Mouse (Mus musculus): ENCODE data around the gene Zfp94. TPM values are rescaled to one million over a fixed set of nuclear protein-coding genes. Genes with fewer than 3 reads are reported as not detected.
"Not testable (repeated sequence)": the region's sequence is repeated elsewhere in the genome, so short reads cannot be mapped to it uniquely, and the experiment has no call there.

Zfp94 gene
- total RNA-seq, 2 experiments from 2014 or later = 12.2 to 14.1 TPM

GRCm38 (mm10) chr7:24280031-24280857, 36.2 kb downstream of the Zfp94 start:
- DNase-seq (ENCODE audit: low spot score in 2 of 2) = no peak

DNA sequence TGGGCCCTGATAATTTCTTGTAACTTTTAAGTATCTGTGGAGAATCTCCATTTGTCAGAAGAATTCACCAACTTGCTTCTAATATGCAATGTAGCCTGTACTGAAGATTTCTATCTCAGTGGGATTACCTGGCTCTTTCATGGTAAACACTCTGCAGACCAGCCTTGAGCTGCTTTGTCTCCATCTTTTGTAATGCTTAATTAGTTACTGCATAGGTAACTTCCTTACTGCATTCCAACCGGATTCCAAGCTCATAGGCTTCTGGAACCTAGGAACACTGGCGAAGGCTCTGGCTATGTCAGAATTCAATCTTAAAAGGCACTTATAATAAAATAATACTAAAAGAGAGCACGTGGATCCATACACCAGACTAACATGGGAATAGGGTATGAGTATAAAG, 37.7 kb downstream of the Zfp94 start:
- not testable (repeated sequence) for DNase-seq (ENCODE audit: low spot score in 2 of 2)

GRCm38 (mm10) chr7:24274456-24274855, 42.0 kb downstream of the Zfp94 start:
- no peak for DNase-seq (ENCODE audit: low spot score in 2 of 2)

DNA sequence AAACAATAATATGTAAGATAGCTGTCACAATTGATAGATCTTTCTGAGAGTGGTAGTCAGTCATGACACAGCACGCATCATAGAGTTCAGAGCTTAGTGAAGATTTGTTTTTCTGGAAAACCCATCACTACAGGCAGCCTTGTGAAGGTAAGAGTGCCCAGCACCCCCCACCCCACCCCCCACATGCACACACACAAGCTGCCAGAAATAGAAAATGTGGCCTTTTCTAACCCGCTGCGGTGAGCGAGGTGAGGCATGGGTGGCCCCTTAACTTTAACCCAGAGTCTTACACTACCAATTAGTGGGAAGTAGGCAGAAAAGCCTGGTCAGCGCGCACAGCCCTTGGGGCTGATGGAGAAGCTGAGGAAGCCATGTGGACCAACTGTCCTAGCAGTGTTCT, 45.3 kb downstream of the Zfp94 start:
- DNase-seq (ENCODE audit: low spot score in 2 of 2) = no peak

DNA sequence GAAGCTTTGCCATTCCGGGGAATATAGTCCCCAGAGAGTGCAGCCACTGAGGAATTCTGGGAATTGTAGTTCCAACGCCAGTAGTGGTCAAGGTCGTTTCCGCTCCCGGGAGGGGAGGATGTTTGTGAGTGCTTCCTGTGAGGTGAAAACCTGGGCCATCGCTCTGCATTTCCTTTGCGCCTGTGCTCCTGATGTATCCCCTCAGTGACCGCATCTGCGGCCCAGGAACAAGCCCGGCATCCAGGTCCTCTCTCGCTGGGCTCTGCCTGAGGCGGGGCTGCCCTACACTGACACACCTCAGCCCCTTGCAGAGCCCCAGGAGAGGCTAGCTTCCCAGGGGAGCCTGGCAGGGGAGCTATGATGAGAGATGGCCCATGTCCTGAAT, 46.2 kb downstream of the Zfp94 start, which contains the start of gene Zfp93:
Zfp93 (plus strand) TSS at position 133 of the 385 bp plus-strand sequence.
- DNase-seq (ENCODE audit: low spot score in 2 of 2) = peak; percentile 75 to 84

DNA sequence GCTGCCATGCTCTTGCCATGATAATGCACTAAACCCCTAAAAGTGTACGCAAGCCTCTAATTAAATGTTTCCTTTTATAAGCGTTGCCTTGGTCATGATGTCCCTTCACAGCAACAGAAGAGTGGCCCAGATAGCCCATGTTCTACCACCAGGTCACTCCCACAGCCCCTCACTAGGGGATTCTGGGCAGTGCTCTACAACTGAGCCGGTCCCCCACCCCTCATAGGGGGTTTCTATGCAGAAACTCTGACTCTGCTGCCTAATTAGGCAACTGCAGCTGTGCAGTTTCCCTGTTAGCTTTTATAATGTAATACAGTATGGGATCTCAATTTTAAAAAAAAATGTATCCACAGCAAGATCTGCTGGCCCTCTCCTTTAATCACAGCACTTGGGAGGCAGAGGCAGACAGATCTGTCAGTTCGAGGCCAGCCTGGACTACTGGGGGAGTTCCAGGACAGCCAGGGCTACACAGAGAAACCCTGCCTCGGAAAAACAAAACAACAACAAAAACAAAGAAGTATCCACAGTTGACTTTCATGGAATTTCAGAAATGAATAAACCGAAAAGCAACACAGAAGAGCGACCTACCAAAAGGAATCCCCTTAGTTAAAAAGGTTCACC, 46.7 kb downstream of the Zfp94 start:
- DNase-seq (ENCODE audit: low spot score in 2 of 2) = no peak

DNA sequence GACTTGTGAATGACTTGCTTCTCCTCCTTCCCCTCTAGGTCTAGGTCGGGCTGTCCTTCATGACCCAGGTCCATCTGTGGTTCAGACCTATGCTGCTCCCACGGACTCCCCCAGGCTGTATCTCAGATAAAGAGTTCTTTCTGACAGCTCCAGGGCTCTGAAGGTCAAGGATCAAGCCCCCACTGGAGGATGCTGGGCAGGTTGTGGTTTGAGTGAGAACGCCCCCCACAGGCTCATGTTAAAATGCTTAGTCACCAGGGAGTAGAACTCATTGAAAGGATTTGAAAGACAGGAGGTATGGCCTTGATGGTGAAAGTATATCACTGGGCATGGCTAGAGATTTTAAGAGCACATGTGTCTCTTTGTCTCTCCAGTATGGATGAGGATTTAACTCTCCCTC, 47.2 kb downstream of the Zfp94 start:
- no peak for DNase-seq (ENCODE audit: low spot score in 2 of 2)

GRCm38 (mm10) chr7:24268176-24269155, 48.0 kb downstream of the Zfp94 start:
- no peak for DNase-seq (ENCODE audit: low spot score in 2 of 2)

DNA sequence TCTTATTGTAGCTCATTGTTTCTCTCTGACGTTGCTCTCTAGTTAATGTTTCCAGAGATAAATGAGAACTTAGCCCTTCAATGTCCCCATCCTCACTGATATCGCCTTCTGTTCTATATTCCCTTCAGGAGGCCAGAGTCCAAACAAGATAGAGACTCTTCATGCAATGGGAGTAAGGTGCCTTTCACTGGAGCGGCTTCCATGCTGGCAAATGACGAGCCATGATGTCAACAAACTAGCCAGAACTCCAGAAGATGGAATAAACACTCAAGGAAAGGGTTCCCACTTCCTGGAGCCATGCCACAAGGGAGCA, 56.5 kb downstream of the Zfp94 start:
- DNase-seq (ENCODE audit: low spot score in 2 of 2) = no peak

DNA sequence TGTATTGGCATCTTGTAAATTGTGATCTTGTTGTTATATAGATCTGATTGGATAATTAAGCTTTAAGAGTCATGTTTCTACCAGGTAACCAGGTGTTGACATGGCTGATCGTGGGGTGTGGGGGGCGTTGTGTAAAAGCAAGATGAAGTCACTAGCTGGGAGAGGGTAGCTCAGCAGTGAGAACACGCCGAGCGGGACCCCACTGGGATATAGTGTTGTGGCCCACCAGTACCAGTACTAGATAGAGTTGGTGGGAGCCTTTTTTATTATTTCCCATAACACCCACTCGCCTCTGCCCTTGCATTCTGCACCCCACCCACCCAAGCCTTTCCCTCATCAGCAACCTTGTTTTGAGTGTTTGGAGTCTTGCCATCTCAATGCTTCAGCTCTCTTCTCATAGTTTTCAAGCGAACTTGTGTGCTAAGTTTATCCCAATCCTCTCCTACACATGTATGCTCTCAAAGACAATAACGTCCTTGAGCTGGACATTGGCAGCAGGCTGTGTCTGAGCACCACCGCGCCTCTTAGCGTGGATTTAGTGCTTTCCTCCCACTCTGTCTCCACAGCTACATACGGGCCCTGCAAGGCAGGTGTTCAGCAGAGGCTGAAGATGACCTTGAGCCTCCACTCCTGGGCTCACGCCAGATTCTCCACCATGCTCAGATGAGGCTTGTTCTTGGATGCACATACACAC, 57.0 kb downstream of the Zfp94 start:
- peak in 1 of 2 experiments; percentile 16 for DNase-seq (ENCODE audit: low spot score in 2 of 2)

DNA sequence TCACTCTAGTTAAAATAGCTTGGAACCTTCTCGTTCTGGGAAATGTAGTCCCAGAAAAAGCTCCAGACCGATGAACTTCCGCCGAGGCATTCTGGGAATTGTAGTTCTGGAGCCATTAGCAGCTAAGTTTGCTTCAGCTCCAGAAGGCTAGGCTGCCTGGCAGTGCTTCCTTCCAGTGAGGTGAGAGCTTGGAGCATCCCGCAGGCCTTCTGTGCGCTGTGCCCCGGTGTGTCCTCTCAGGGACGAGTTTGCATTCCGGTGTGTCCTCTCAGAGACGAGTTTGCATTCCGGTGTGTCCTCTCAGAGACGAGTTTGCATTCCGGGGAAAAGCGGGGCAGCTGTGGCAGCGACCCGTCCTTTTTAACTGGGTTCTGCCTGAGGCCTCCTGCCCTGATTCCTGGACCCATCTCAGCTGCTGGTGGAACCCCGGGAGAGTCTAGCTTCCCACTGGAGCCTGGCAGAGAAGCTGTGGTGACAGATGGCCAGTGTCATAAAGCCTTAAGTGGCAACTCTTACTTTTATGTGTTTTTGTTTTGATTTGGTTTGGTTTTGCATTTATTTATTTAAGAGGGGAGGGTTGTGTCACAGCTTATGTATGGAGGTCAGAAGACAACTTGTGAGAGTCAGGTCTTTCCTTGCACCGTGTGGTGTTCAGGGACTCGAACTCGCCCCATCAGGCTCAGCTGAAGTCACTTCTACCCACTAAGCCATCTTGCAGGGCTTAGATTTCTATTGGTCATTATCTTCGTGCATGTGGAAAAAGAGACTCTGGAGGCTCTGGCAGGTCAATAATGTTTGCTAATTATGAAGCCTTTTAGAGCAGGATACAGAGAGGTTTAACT, 61.6 kb downstream of the Zfp94 start, which contains the start of gene Zfp108:
Zfp108 (plus strand) TSS at position 162 of the 842 bp plus-strand sequence.
- peak; percentile 85 to 90 for DNase-seq (ENCODE audit: low spot score in 2 of 2)

- DNase-seq (ENCODE audit: low spot score in 2 of 2) = no peak
Measured at GRCm38 (mm10) chr7:24253779-24254615, 62.5 kb downstream of the Zfp94 start.

Small RNA genes within 50 kb of the gene (microRNA-seq; reads per million reads assigned to microRNA genes)
- gene Gm27592 = 0 reads per million in 2 experiments

Other genes with a start within 250 kb of the Zfp94 start
- gene Zfp180, start 234.7 kb downstream of the Zfp94 start, total RNA-seq (2021) = 10 to 100 TPM; 61.0 to 67.4 TPM
- gene Zfp112, start 204.4 kb downstream of the Zfp94 start, total RNA-seq (2021) = 10 to 100 TPM; 11.2 to 11.8 TPM
- 10 to 100 TPM; 22.2 to 22.8 TPM for gene Zfp235, start 182.5 kb downstream of the Zfp94 start, total RNA-seq (2021)
- 1 to 10 TPM; 3.2 to 3.7 TPM for gene Zfp114, start 141.6 kb downstream of the Zfp94 start, total RNA-seq (2021)
- 10 to 100 TPM; 12.7 to 13.5 TPM for gene Zfp111, start 105.2 kb downstream of the Zfp94 start, total RNA-seq (2021)
- gene Zfp109, start 79.1 kb downstream of the Zfp94 start, total RNA-seq (2021) = 10 to 100 TPM; 10.2 to 12.1 TPM
- gene Zfp108, start 61.9 kb downstream of the Zfp94 start, total RNA-seq (2021) = 1 to 10 TPM; 7.7 to 8.4 TPM
- 10 to 100 TPM; 11.6 to 12.7 TPM for gene Zfp93, start 46.2 kb downstream of the Zfp94 start, total RNA-seq (2021)
- gene Zfp61, start 15.4 kb downstream of the Zfp94 start, total RNA-seq (2021) = 10 to 100 TPM; 19.7 to 21.9 TPM
- gene Tescl, start 17.3 kb upstream of the Zfp94 start, total RNA-seq (2021) = not detected
- gene Lypd5, start 32.5 kb upstream of the Zfp94 start, total RNA-seq (2021) = not detected
- under 1 TPM; 0.19 to 0.45 TPM for gene Kcnn4, start 53.6 kb upstream of the Zfp94 start, total RNA-seq (2021)
- 10 to 100 TPM; 40.2 to 43.0 TPM for gene Smg9, start 83.0 kb upstream of the Zfp94 start, total RNA-seq (2021)
- under 1 TPM in 1 of 2 experiments, not detected in 1; 0.37 TPM for gene Irgc1, start 135.6 kb upstream of the Zfp94 start, total RNA-seq (2021)
- gene Plaur, start 145.8 kb upstream of the Zfp94 start, total RNA-seq (2021) = 1 to 10 TPM in 1 of 2 experiments, under 1 TPM in 1; 0.59 to 1.5 TPM
- gene Cadm4, start 165.4 kb upstream of the Zfp94 start, total RNA-seq (2021) = 100 to 1,000 TPM; 207 to 219 TPM
- 10 to 100 TPM; 47.7 to 49.3 TPM for gene Zfp428, start 190.3 kb upstream of the Zfp94 start, total RNA-seq (2021)
- not detected for gene AC161166.1, start 195.8 kb upstream of the Zfp94 start, total RNA-seq (2021)
- gene Irgq, start 214.0 kb upstream of the Zfp94 start, total RNA-seq (2021) = 10 to 100 TPM; 71.2 to 78.6 TPM
- not detected for gene Pinlyp, start 229.5 kb upstream of the Zfp94 start, total RNA-seq (2021)
- gene Xrcc1, start 229.6 kb upstream of the Zfp94 start, total RNA-seq (2021) = 10 to 100 TPM; 36.4 to 40.1 TPM